Mouse (Mus musculus) bone marrow macrophage, adult 2 months (primary cell): ENCODE measurements around the gene Smpdl3b. TPM values are rescaled to one million over a fixed set of nuclear protein-coding genes. Genes with fewer than 3 reads are reported as not detected.
A peak's percentile ranks its signal among the peaks of the same experiment; 100 is the strongest.

Source experiments
- H3K27ac ChIP-seq: 2 replicates; pipeline ENCODE4 v1.5.1; 2012; ENCODE audit warnings: low read depth, low read length; ENCODE audit not compliant: insufficient read depth
- H3K4me1 ChIP-seq: 2 replicates; pipeline ENCODE4 v1.6.1; 2012; ENCODE audit warnings: low read length; ENCODE audit not compliant: control insufficient read depth, insufficient read depth
- H3K4me3 ChIP-seq: 2 replicates; pipeline ENCODE4 v1.5.1; 2012; ENCODE audit warnings: mild to moderate bottlenecking, low read length, moderate library complexity; ENCODE audit not compliant: insufficient read depth
- CTCF ChIP-seq: IDR thresholded peaks from 2 replicates; pipeline ENCODE4 v1.5.1; 2012; ENCODE audit warnings: low read depth, mild to moderate bottlenecking, low read length, moderate library complexity
- POLR2A ChIP-seq: IDR thresholded peaks from 2 replicates; pipeline ENCODE4 v1.6.1; 2012; ENCODE audit warnings: mild to moderate bottlenecking, low read depth, low read length, borderline replicate concordance
- polyA plus RNA-seq: library from polyadenylated mRNA; stranded (reverse); fragments of >200 nt; gene quantifications from 2 replicates; pipeline ENCODE4 v1.2.4, GENCODE M21; 2012; ENCODE audit not compliant: missing spikeins, insufficient read depth, insufficient read length

Gene Smpdl3b
- polyA plus RNA-seq, 1 experiment, result 8.8 TPM

GRCm38 (mm10) chr4:132735894-132736293, 21.2 kb downstream of the Smpdl3b start:
- TF ChIP-seq CTCF, result no peak
- Histone ChIP-seq H3K4me1 (peaks cover 24% of the 10 kb centered on the region), H3K4me3 (no peak overlapping the region), H3K27ac (no peak overlapping the region)

GRCm38 (mm10) chr4:132735389-132735788, 21.7 kb downstream of the Smpdl3b start:
- Histone ChIP-seq H3K4me3 (no peak overlapping the region), H3K4me1 (peaks cover 24% of the 10 kb centered on the region), H3K27ac (no peak overlapping the region)
- TF ChIP-seq CTCF (no peak), POLR2A (no peak)

- Histone ChIP-seq H3K27ac (no peak overlapping the region), H3K4me3 (no peak overlapping the region), H3K4me1 (peaks cover 24% of the 10 kb centered on the region)
- TF ChIP-seq POLR2A (no peak), CTCF (no peak)
Observed at GRCm38 (mm10) chr4:132734766-132735165, 22.3 kb downstream of the Smpdl3b start.

- H3K4me3 ChIP-seq, result no peak overlapping the region
- peaks cover 29% of the 10 kb centered on the region for H3K4me1 ChIP-seq
- no peak for TF ChIP-seq CTCF
- TF ChIP-seq POLR2A, result no peak
- H3K27ac ChIP-seq, result peak overlapping the region; percentile 29; the same call in 1 of the 2 replicates
Observed at GRCm38 (mm10) chr4:132733071-132733770, 23.8 kb downstream of the Smpdl3b start.

GRCm38 (mm10) chr4:132732148-132732684, 24.8 kb downstream of the Smpdl3b start, which contains the start of gene Xkr8:
TSS of gene Xkr8 (minus strand) at chr4:132732546.
- TF ChIP-seq POLR2A (no peak), CTCF (no peak)
- Histone ChIP-seq H3K4me1 (peaks cover 30% of the 10 kb centered on the region), H3K27ac (peak within 1 kb of the TSS; percentile 29; the same call in 1 of the 2 replicates), H3K4me3 (peak within 1 kb of the TSS; percentile 79)

- TF ChIP-seq POLR2A (no peak), CTCF (no peak)
- Histone ChIP-seq H3K4me1 (peaks cover 30% of the 10 kb centered on the region), H3K4me3 (peak overlapping the region; percentile 79), H3K27ac (no peak overlapping the region)
Observed at GRCm38 (mm10) chr4:132731616-132732015, 25.4 kb downstream of the Smpdl3b start.

GRCm38 (mm10) chr4:132728233-132728632, 28.8 kb downstream of the Smpdl3b start:
- no peak overlapping the region for H3K27ac ChIP-seq
- H3K4me1 ChIP-seq, result peaks cover 24% of the 10 kb centered on the region
- no peak overlapping the region for H3K4me3 ChIP-seq
- TF ChIP-seq POLR2A (no peak), CTCF (no peak)

- Histone ChIP-seq H3K4me1 (no peaks in the 10 kb centered on the region), H3K4me3 (no peak overlapping the region), H3K27ac (no peak overlapping the region)
- no peak for TF ChIP-seq POLR2A
- TF ChIP-seq CTCF, result no peak
Observed at GRCm38 (mm10) chr4:132718251-132718650, 38.8 kb downstream of the Smpdl3b start.

GRCm38 (mm10) chr4:132713181-132713580, 43.9 kb downstream of the Smpdl3b start:
- Histone ChIP-seq H3K4me3 (no peak overlapping the region), H3K4me1 (no peaks in the 10 kb centered on the region), H3K27ac (no peak overlapping the region)
- TF ChIP-seq CTCF, result no peak
- no peak for TF ChIP-seq POLR2A

GRCm38 (mm10) chr4:132706885-132707284, 50.2 kb downstream of the Smpdl3b start:
- Histone ChIP-seq H3K27ac (no peak overlapping the region), H3K4me1 (no peaks in the 10 kb centered on the region), H3K4me3 (no peak overlapping the region)
- no peak for TF ChIP-seq CTCF
- TF ChIP-seq POLR2A, result no peak
